Mouse (Mus musculus) limb, embryonic 15.5 days (tissue): Measurements from ENCODE around the gene 0610040J01Rik. TPM values are rescaled to one million over a fixed set of nuclear protein-coding genes. Genes with fewer than 3 reads are reported as not detected.

Source experiments
- ATAC-seq: fragments of 200-750 bp; cut with Nextera tagmentation; 2 replicates; pipeline ENCODE4 v1.8.0; 2017; ENCODE audit warnings: low read depth, moderate TSS enrichment; ENCODE audit not compliant: insufficient number of reproducible peaks, low FRiP score, low TSS enrichment
- H3K27ac ChIP-seq: fragments of 300-500 bp; sonication (generic); 2 replicates; pipeline ENCODE4 v1.5.1; 2015; ENCODE audit warnings: moderate library complexity, mild to moderate bottlenecking, inconsistent platforms
- H3K27me3 ChIP-seq: fragments of 300-500 bp; sonication (generic); 2 replicates; pipeline ENCODE4 v1.6.1; 2015; ENCODE audit warnings: inconsistent platforms
- H3K36me3 ChIP-seq: fragments of 300-500 bp; sonication (generic); 2 replicates; pipeline ENCODE4 v1.6.1; 2015; ENCODE audit warnings: inconsistent platforms
- H3K4me1 ChIP-seq: fragments of 300-500 bp; sonication (generic); 2 replicates; pipeline ENCODE4 v1.6.1; 2015; ENCODE audit warnings: inconsistent platforms
- H3K4me2 ChIP-seq: fragments of 300-500 bp; sonication (generic); 2 replicates; pipeline ENCODE4 v1.6.1; 2015; ENCODE audit warnings: mild to moderate bottlenecking, inconsistent platforms
- H3K4me3 ChIP-seq: fragments of 300-500 bp; sonication (generic); 2 replicates; pipeline ENCODE4 v1.5.1; 2015; ENCODE audit warnings: mild to moderate bottlenecking, inconsistent platforms
- H3K9ac ChIP-seq: fragments of 300-500 bp; sonication (generic); 2 replicates; pipeline ENCODE4 v1.6.1; 2015; ENCODE audit warnings: inconsistent platforms
- H3K9me3 ChIP-seq: fragments of 300-500 bp; sonication (generic); 2 replicates; pipeline ENCODE4 v1.6.1; 2016; ENCODE audit warnings: inconsistent platforms
- WGBS: fragments of 180-500 bp; shearing (Covaris S2); methylation state at CpG from one replicate; pipeline ENCODE4 v1.1.7; 2015; 5-methylcytosine and 5-hydroxymethylcytosine counted together
- polyA plus RNA-seq: library from polyadenylated mRNA; unstranded; fragments of >200 nt; fragmentation: Nextera tagmentation; extraction: Ambion mirVana; gene quantifications from 2 replicates; pipeline ENCODE4 v1.2.1, GENCODE M21; 2015

The 0610040J01Rik gene
- polyA plus RNA-seq, 1 experiment from 2014 or later: 5.0 TPM

GRCm38 (mm10) chr5:63834435-63834834, 22.3 kb downstream of the 0610040J01Rik start:
- no peaks in the 10 kb centered on the region for H3K36me3 ChIP-seq
- 63% methylated on average over 3 of the region's 3 CpGs for WGBS
- H3K27me3 ChIP-seq: no peaks in the 10 kb centered on the region
- H3K9ac ChIP-seq: no peak overlapping the region
- H3K4me2 ChIP-seq: no peak overlapping the region
- H3K27ac ChIP-seq: no peak overlapping the region
- no peaks in the 10 kb centered on the region for H3K9me3 ChIP-seq
- no peak for ATAC-seq
- H3K4me1 ChIP-seq: no peaks in the 10 kb centered on the region
- no peak overlapping the region for H3K4me3 ChIP-seq

- Histone ChIP-seq H3K36me3 (no peaks in the 10 kb centered on the region), H3K4me2 (no peak overlapping the region), H3K27me3 (no peaks in the 10 kb centered on the region), H3K27ac (no peak overlapping the region), H3K9ac (no peak overlapping the region), H3K9me3 (no peaks in the 10 kb centered on the region), H3K4me3 (no peak overlapping the region), H3K4me1 (0 out of 2 replicates have a peak, but pooled peaks cover 2% of the 10 kb centered on the region)
- WGBS: 73% methylated on average over 5 of the region's 5 CpGs
- ATAC-seq: no peak
Observed at GRCm38 (mm10) chr5:63837115-63837514, 25.0 kb downstream of the 0610040J01Rik start.

- H3K4me3 ChIP-seq: no peak overlapping the region
- H3K4me1 ChIP-seq: 0 out of 2 replicates have a peak, but pooled peaks cover 2% of the 10 kb centered on the region
- H3K4me2 ChIP-seq: no peak overlapping the region
- WGBS: 89% methylated on average over 2 of the region's 2 CpGs
- no peaks in the 10 kb centered on the region for H3K27me3 ChIP-seq
- no peak overlapping the region for H3K27ac ChIP-seq
- H3K9ac ChIP-seq: no peak overlapping the region
- ATAC-seq: no peak
- no peaks in the 10 kb centered on the region for H3K36me3 ChIP-seq
- no peaks in the 10 kb centered on the region for H3K9me3 ChIP-seq
Observed at GRCm38 (mm10) chr5:63837851-63838250, 25.7 kb downstream of the 0610040J01Rik start.

- Histone ChIP-seq H3K27me3 (no peaks in the 10 kb centered on the region), H3K27ac (no peak overlapping the region), H3K36me3 (no peaks in the 10 kb centered on the region), H3K4me1 (0 out of 2 replicates have a peak, but pooled peaks cover 2% of the 10 kb centered on the region), H3K9me3 (no peaks in the 10 kb centered on the region), H3K9ac (no peak overlapping the region), H3K4me3 (no peak overlapping the region), H3K4me2 (no peak overlapping the region)
- WGBS: 30% methylated on average over 12 of the region's 12 CpGs
- no peak for ATAC-seq
Observed at GRCm38 (mm10) chr5:63839801-63840416, 27.7 kb downstream of the 0610040J01Rik start.

GRCm38 (mm10) chr5:63847080-63847479, 34.9 kb downstream of the 0610040J01Rik start:
- no peaks in the 10 kb centered on the region for H3K36me3 ChIP-seq
- H3K27ac ChIP-seq: no peak overlapping the region
- 90% methylated on average over 8 of the region's 8 CpGs for WGBS
- no peaks in the 10 kb centered on the region for H3K9me3 ChIP-seq
- no peak overlapping the region for H3K4me3 ChIP-seq
- no peak for ATAC-seq
- H3K9ac ChIP-seq: no peak overlapping the region
- no peak overlapping the region for H3K4me2 ChIP-seq
- no peaks in the 10 kb centered on the region for H3K27me3 ChIP-seq
- no peaks in the 10 kb centered on the region for H3K4me1 ChIP-seq

GRCm38 (mm10) chr5:63847541-63848226, 35.5 kb downstream of the 0610040J01Rik start:
- Histone ChIP-seq H3K9ac (no peak overlapping the region), H3K36me3 (no peaks in the 10 kb centered on the region), H3K4me1 (no peaks in the 10 kb centered on the region), H3K27me3 (no peaks in the 10 kb centered on the region), H3K9me3 (no peaks in the 10 kb centered on the region), H3K4me2 (no peak overlapping the region), H3K27ac (no peak overlapping the region), H3K4me3 (no peak overlapping the region)
- 88% methylated on average over 13 of the region's 13 CpGs for WGBS
- no peak for ATAC-seq

- no peaks in the 10 kb centered on the region for H3K4me1 ChIP-seq
- H3K4me3 ChIP-seq: no peak overlapping the region
- H3K4me2 ChIP-seq: no peak overlapping the region
- no peak overlapping the region for H3K9ac ChIP-seq
- no peak for ATAC-seq
- WGBS: 81% methylated on average over 8 of the region's 8 CpGs
- no peak overlapping the region for H3K27ac ChIP-seq
- H3K36me3 ChIP-seq: no peaks in the 10 kb centered on the region
- H3K27me3 ChIP-seq: no peaks in the 10 kb centered on the region
- H3K9me3 ChIP-seq: no peaks in the 10 kb centered on the region
Observed at GRCm38 (mm10) chr5:63858901-63859300, 46.7 kb downstream of the 0610040J01Rik start.

GRCm38 (mm10) chr5:63867421-63867820, 55.3 kb downstream of the 0610040J01Rik start:
- no peak overlapping the region for H3K27ac ChIP-seq
- WGBS: 25% methylated on average over 3 of the region's 3 CpGs

GRCm38 (mm10) chr5:63872176-63872932, 60.2 kb downstream of the 0610040J01Rik start:
- no peak for ATAC-seq
- Histone ChIP-seq H3K36me3 (no peaks in the 10 kb centered on the region), H3K4me3 (no peak overlapping the region), H3K27me3 (no peaks in the 10 kb centered on the region), H3K9ac (no peak overlapping the region), H3K9me3 (no peaks in the 10 kb centered on the region), H3K27ac (no peak overlapping the region), H3K4me1 (no peaks in the 10 kb centered on the region), H3K4me2 (no peak overlapping the region)
- WGBS: 71% methylated on average over 17 of the region's 17 CpGs

More at GRCm38 (mm10) chr5:63867421-63867820, 55.3 kb downstream of the 0610040J01Rik start:
- Histone ChIP-seq H3K9me3 (no peaks in the 10 kb centered on the region), H3K27me3 (no peaks in the 10 kb centered on the region), H3K4me2 (no peak overlapping the region), H3K36me3 (no peaks in the 10 kb centered on the region), H3K9ac (no peak overlapping the region), H3K4me3 (no peak overlapping the region), H3K4me1 (no peaks in the 10 kb centered on the region)
- ATAC-seq: no peak

- no peaks in the 10 kb centered on the region for H3K36me3 ChIP-seq
- WGBS: 83% methylated on average over 16 of the region's 16 CpGs
- H3K4me1 ChIP-seq: no peaks in the 10 kb centered on the region
- H3K27me3 ChIP-seq: no peaks in the 10 kb centered on the region
- no peak overlapping the region for H3K4me2 ChIP-seq
- ATAC-seq: no peak
- H3K4me3 ChIP-seq: no peak overlapping the region
- no peak overlapping the region for H3K27ac ChIP-seq
- no peak overlapping the region for H3K9ac ChIP-seq
- no peaks in the 10 kb centered on the region for H3K9me3 ChIP-seq
Observed at GRCm38 (mm10) chr5:63874880-63875279, 62.7 kb downstream of the 0610040J01Rik start.

GRCm38 (mm10) chr5:63876081-63876480, 63.9 kb downstream of the 0610040J01Rik start:
- Histone ChIP-seq H3K27me3 (no peaks in the 10 kb centered on the region), H3K27ac (no peak overlapping the region), H3K36me3 (no peaks in the 10 kb centered on the region), H3K9me3 (no peaks in the 10 kb centered on the region), H3K4me3 (no peak overlapping the region), H3K4me1 (no peaks in the 10 kb centered on the region), H3K4me2 (no peak overlapping the region), H3K9ac (no peak overlapping the region)
- ATAC-seq: no peak
- 83% methylated on average over 4 of the region's 4 CpGs for WGBS

- WGBS: 67% methylated on average over 10 of the region's 10 CpGs
- no peaks in the 10 kb centered on the region for H3K9me3 ChIP-seq
- no peaks in the 10 kb centered on the region for H3K27me3 ChIP-seq
- no peak overlapping the region for H3K27ac ChIP-seq
- no peaks in the 10 kb centered on the region for H3K4me1 ChIP-seq
- ATAC-seq: no peak
- H3K4me2 ChIP-seq: no peak overlapping the region
- H3K36me3 ChIP-seq: no peaks in the 10 kb centered on the region
- no peak overlapping the region for H3K9ac ChIP-seq
- H3K4me3 ChIP-seq: no peak overlapping the region
Observed at GRCm38 (mm10) chr5:63879026-63879425, 66.9 kb downstream of the 0610040J01Rik start.
